Mouse (Mus musculus) left cerebral cortex, postnatal 10 days (tissue): ENCODE measurements around the gene D8Ertd738e. TPM values are rescaled to one million over a fixed set of nuclear protein-coding genes. Genes with fewer than 3 reads are reported as not detected.
A peak's percentile ranks its signal among the peaks of the same experiment; 100 is the strongest.
"Not testable (repeated sequence)": the region's sequence is repeated elsewhere in the genome, so short reads cannot be mapped to it uniquely, and the experiment has no call there.

Experiments
- DNase-seq, 2 experiments: peaks; one replicate each; pipeline ENCODE4 v3.0.0; 2021 to 2022; ENCODE audit warnings: low spot score in 2 of 2, mixed read lengths in 1 of 2; ENCODE audit errors: extremely low spot score in 1 of 2
- intact Hi-C: fragments of 180-260 bp; cut with DNase I; formaldehyde crosslinking; loops from one replicate; pipeline ENCODE4 v1.15.1; 2025
- total RNA-seq, 2 experiments: library from RNA; stranded (reverse); gene quantifications; 2 replicates each; pipeline ENCODE4 v1.2.3; 2021

The D8Ertd738e gene
- total RNA-seq: 100 to 1,000 TPM; 130 to 136 TPM

- peak; percentile 84 to 91 for DNase-seq
- intact Hi-C loops: no loop called here
Observed at GRCm38 (mm10) chr8:84249257-84250170, at the start of gene D8Ertd738e. TSS of gene D8Ertd738e (minus strand) at chr8:84249719.

- intact Hi-C loops: loop anchor here (5.0 kb wide), 1 partner anchor 40 kb away; no protein-coding TSS in a partner anchor
- no peak for DNase-seq
Observed at GRCm38 (mm10) chr8:84297029-84297785, 47.7 kb upstream of the D8Ertd738e start.

GRCm38 (mm10) chr8:84291688-84292087 lies 42.2 kb upstream of the D8Ertd738e start:
- DNase-seq: peak; percentile 58
- intact Hi-C loops: loop anchor here (1.0 kb wide), 1 partner anchor 66 kb away; no protein-coding TSS in a partner anchor

GRCm38 (mm10) chr8:84291086-84291485 lies 41.6 kb upstream of the D8Ertd738e start:
- intact Hi-C loops: loop anchor here (1.0 kb wide), 1 partner anchor 66 kb away; no protein-coding TSS in a partner anchor
- no peak for DNase-seq

GRCm38 (mm10) chr8:84288892-84289291 lies 39.4 kb upstream of the D8Ertd738e start:
- intact Hi-C loops: no loop called here
- no peak for DNase-seq

GRCm38 (mm10) chr8:84285665-84286064 lies 36.1 kb upstream of the D8Ertd738e start:
- DNase-seq: peak in 1 of 2 experiments; percentile 54
- intact Hi-C loops: not testable (repeated sequence)

GRCm38 (mm10) chr8:84284608-84285063 lies 35.1 kb upstream of the D8Ertd738e start:
- peak; percentile 27 to 50 for DNase-seq
- intact Hi-C loops: no loop called here

- intact Hi-C loops: no loop called here
- no peak for DNase-seq
Observed at GRCm38 (mm10) chr8:84280777-84281176, 31.3 kb upstream of the D8Ertd738e start.

GRCm38 (mm10) chr8:84276447-84276846 lies 26.9 kb upstream of the D8Ertd738e start:
- DNase-seq: peak in 1 of 2 experiments; percentile 3
- intact Hi-C loops: no loop called here

- intact Hi-C loops: no loop called here
- DNase-seq: peak in 1 of 2 experiments; percentile 6
Observed at GRCm38 (mm10) chr8:84273968-84274367, 24.4 kb upstream of the D8Ertd738e start.

- no peak for DNase-seq
- intact Hi-C loops: no loop called here
Observed at GRCm38 (mm10) chr8:84272302-84272701, 22.8 kb upstream of the D8Ertd738e start.

- DNase-seq: peak; percentile 100
- intact Hi-C loops: no loop called here
Observed at GRCm38 (mm10) chr8:84269950-84270773, 20.6 kb upstream of the D8Ertd738e start, which contains the start of gene Ccdc130. TSS of gene Ccdc130 (minus strand) at chr8:84270380.

- DNase-seq: no peak
- intact Hi-C loops: no loop called here
Observed at GRCm38 (mm10) chr8:84261098-84261497, 11.6 kb upstream of the D8Ertd738e start.

GRCm38 (mm10) chr8:84256822-84257610 lies 7.5 kb upstream of the D8Ertd738e start, which contains the start of gene Mri1:
TSS of gene Mri1 (minus strand) at chr8:84257326.
- intact Hi-C loops: no loop called here
- DNase-seq: peak; percentile 71 to 90

GRCm38 (mm10) chr8:84256458-84256821 lies 6.9 kb upstream of the D8Ertd738e start:
- intact Hi-C loops: no loop called here
- DNase-seq: no peak

GRCm38 (mm10) chr8:84255858-84256257 lies 6.3 kb upstream of the D8Ertd738e start:
- intact Hi-C loops: no loop called here
- DNase-seq: no peak

- intact Hi-C loops: no loop called here
- DNase-seq: no peak
Observed at GRCm38 (mm10) chr8:84241821-84242220, 7.7 kb downstream of the D8Ertd738e start.

- no peak for DNase-seq
- intact Hi-C loops: no loop called here
Observed at GRCm38 (mm10) chr8:84241167-84241566, 8.4 kb downstream of the D8Ertd738e start.
